Mouse (Mus musculus): ENCODE data around the gene Wdr90.

The Wdr90 gene

DNA sequence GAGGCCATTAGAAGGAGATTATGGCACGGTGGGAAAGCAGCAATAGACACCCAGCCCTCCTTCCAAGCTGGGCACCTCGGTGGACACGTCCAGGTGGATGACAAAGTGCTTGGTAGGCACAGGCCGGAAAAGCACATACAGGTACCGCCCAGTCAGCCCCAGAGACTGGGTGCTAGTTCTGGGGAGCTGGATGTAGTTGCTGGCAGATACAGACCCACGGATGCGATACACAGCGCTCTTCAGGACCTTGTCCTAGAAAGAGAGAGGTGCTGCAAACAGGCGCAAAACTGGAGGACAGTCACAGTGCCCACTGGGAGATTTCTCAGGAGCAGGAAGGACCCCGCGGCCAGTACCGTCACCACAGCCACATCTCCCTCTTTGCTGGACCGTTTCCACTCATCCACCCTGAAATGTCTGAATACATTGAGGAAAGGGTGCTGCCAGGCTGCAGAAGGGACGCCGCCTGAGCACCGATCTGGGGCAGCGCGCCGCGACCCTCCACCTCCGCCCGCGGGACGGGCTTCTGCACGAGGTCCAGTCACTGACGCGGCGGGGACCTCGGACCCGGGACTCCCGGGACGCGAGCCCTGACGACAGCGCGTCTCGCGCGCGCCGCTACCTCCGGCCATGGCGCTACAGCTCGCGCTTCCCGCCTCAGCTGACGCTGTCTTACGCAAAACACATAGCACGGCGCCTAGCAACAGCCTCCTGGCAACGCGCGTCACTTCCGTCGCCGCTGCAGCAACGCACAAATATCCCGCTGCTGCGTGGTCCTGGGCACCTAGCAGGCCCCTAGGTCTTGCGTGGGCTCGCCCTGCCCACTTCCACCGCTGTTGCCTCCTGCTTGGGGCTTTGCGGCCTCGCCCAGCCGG is at the start of gene Wdr90:
TSS of gene Wdr90 (minus strand) at position 670 of the 872 bp plus-strand sequence.
- peak; percentile 91 for DNase-seq

DNA sequence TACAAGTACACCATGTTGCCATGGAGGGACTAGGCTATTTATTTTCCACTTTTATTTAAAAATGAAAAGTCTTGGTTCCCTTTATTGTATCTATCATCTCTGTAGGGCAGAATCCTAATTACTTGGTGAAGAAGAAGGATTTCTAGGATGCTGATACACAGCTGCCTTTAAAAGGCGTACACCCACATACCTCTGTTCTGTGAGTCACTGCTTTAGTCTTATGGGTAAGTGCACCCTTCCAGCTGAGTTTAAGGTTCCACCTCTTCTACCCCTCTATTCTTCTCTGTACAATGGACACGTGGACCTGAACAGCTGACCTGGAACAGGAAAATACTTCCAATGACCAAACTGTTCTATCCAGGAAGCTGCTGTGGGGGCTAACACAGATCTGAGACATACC is 46.3 kb upstream of the Wdr90 start:
- DNase-seq, result no peak

DNA sequence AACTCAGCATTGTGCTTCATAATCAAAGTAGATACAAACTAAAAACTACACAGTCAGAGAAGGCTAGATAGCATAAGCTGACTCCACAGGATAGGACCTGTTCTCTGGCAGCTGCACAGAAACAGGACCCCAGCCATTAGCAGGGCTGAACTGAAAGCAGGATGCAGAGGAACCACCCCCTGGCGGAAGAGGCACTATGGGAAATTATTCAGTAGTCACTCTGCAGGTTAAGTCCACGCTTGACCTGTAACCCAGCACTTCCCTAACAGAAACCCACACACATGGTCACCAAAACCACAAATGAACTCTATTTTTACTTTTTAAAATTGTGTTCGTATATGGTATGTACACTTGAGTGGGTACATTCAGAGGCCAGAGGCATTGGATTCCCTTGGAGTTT is 41.8 kb upstream of the Wdr90 start:
- DNase-seq, result no peak

GRCm38 (mm10) chr17:25900193-25900592 is 38.9 kb upstream of the Wdr90 start:
- no peak for DNase-seq

GRCm38 (mm10) chr17:25895891-25896290 is 34.6 kb upstream of the Wdr90 start:
- no peak for DNase-seq

- peak; percentile 61 for DNase-seq
Measured at GRCm38 (mm10) chr17:25895415-25895814, 34.1 kb upstream of the Wdr90 start.

DNA sequence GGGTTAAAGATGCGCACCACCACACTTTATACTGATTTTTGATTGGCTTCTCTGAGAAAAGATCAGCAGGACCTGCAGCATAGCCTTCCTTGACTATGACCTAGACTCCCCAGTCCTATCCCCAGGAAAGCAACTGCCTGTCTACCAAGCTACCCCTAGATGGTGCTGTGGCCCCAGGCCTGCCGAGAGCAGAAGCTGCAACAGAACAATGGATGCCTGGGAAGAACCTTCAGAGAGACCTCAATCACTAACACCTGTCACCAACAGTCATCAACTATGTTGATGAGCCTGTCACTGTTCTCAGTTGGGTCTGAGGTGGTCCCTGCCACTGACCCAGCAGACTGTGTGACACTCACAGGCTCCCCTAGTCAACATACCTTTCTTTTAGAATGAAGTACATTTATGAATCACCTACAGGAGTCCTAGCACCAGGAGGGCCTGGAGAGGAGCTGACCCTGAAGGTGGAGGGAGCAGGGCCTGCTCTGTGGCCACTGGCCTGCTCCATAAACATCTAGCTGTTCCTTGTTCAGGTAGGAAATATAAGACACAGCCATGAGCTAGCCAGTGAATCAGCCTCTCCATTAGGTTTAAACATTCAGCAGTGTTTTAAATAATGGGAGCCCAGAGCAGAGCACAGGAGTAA is 32.8 kb upstream of the Wdr90 start:
- DNase-seq, result peak; percentile 80

DNA sequence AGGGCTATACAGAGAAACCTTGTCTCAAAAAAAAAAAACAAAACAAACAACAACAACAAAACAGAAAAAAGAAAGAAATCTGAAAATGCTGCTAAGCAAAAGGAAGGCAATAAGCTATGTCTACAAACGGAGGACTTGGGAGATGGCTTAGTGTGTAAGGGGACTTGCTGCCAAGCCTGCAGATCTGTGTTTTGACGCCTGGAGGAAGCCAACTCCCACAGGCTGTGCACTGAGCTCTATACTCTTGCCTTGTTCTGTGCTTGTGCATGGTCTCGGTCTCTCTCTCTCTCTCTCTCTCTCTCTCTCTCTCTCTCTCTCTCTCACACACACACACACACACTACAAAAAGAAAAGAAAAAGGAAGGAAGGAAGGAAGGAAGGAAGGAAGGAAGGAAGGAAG is 27.5 kb upstream of the Wdr90 start:
- DNase-seq, result no peak

- DNase-seq, result no peak
Measured at GRCm38 (mm10) chr17:25887467-25887866, 26.2 kb upstream of the Wdr90 start.

DNA sequence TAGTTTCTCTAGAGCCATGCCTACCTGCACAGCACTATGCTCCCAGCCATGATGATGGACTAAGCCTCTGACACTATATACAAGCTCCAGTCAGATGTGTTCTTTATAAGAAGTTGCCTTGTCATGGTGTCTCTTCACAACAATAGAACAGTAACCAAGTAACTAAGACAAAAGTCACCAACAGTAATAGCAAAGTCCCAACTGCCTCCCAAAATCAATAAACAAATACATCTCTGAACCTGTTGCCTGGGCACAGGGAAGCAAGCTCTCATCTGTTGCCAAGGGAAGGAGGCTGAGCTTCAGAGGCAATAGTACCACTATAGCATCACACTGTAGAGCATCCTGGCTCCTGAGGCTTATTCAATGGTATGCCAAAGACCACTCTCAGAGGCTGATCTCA is 25.5 kb upstream of the Wdr90 start:
- no peak for DNase-seq

DNA sequence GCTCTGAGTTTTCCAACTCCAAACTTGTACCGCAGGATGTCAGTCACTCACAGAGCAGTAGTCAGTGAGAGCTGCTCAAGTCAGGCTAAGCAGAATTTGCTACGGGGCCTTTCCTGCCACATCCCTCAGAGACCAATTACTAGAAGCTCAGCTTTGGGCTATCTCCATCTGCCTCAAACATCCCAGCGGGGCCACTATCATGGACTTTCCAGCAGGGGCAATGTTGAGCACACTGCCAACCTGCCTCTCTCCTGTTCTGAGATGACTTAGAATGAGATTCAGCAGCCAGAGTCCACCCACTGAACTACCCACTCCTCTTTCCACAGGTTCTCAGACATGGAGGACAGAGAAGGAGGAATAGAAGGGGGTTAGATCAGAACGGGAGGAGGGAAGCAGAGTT is 24.3 kb upstream of the Wdr90 start:
- peak; percentile 43 for DNase-seq

- DNase-seq, result no peak
Measured at GRCm38 (mm10) chr17:25883824-25884223, 22.5 kb upstream of the Wdr90 start.

DNA sequence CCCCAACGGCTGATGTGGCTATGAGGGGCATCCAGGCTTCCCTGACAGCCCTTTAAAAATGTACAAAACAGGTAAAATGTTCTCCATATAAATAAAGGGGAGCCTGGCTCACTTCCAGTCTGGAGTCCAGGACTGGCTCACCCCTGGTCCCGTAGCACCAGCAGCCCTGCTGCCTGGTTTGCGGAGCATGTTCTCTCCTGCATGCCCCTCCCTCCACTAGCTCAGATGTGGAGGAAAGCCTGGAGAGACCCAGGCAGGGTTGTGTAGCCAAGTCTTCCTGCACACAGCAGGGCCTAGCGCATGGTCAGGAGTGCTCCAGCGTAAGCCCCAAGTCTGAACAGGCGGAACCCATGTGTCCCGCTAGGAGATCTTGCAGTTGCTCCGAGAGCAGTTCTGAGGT is 22.0 kb upstream of the Wdr90 start:
- no peak for DNase-seq

- peak; percentile 18 for DNase-seq
Measured at GRCm38 (mm10) chr17:25882306-25882705, 21.0 kb upstream of the Wdr90 start.

- DNase-seq, result peak; percentile 27
Measured at GRCm38 (mm10) chr17:25881691-25882090, 20.4 kb upstream of the Wdr90 start.

DNA sequence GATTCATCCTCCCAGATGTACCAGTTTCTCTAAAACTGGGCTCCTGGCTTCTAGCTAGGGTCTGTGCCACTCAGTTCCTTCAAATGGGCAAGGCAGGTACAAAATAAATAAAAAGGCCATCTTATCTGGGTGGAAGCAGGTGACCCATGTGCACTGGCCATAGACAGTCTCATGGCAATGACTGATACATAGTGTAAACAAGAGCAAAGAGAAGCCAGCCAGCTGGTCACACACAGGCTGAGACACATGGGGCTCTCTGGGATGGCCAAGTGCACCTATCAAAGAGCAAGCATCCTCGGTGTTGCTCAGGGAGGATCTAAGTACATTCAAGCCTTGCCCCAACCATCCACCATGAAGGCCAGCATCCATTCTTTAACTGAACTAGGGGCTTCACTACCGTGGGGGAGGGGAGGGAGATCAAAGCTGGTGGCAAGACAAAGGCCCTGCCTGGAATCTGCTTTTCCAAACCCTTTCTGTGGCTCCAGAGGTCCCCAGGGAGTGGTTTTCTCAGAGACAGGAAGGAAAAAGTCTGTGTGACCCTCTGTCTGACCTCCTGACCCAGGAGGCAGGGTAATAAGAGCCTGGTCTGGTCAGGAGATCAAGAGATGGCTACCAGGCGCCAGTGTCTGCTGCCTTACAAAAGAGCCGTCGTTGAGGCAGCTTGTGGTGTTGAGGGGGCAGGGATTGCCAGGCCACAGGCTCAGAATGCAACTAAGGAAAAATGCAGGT is 19.8 kb upstream of the Wdr90 start:
- DNase-seq, result peak; percentile 53

GRCm38 (mm10) chr17:25880196-25880910 is 19.1 kb upstream of the Wdr90 start, which contains the start of gene Wfikkn1:
Gene Wfikkn1 (minus strand): TSS chr17:25880858.
- peak; percentile 31 for DNase-seq

GRCm38 (mm10) chr17:25879750-25880149 is 18.4 kb upstream of the Wdr90 start:
- DNase-seq, result peak; percentile 24

DNA sequence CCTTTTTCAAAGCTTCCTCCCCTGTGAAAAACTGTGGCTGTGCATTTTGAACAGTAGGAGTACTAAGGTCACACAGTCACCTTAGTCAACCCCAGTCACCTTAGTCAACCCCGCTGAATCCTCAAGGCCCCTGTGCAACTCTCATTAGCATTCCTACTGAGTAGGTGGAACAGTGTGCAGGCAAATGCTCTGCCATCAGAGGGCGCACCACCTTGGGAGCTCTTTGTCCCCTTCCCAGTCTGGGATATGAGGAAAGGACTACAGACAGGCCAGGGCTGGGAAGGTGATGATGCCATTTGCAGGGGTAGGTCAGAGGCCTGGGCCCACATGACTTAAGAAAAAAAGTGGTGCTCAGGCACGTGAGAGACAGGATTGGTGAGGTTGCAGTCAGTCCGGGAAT is 18.0 kb upstream of the Wdr90 start:
- peak; percentile 91 for DNase-seq

GRCm38 (mm10) chr17:25878611-25879180 is 17.4 kb upstream of the Wdr90 start:
- peak; percentile 20 for DNase-seq

DNA sequence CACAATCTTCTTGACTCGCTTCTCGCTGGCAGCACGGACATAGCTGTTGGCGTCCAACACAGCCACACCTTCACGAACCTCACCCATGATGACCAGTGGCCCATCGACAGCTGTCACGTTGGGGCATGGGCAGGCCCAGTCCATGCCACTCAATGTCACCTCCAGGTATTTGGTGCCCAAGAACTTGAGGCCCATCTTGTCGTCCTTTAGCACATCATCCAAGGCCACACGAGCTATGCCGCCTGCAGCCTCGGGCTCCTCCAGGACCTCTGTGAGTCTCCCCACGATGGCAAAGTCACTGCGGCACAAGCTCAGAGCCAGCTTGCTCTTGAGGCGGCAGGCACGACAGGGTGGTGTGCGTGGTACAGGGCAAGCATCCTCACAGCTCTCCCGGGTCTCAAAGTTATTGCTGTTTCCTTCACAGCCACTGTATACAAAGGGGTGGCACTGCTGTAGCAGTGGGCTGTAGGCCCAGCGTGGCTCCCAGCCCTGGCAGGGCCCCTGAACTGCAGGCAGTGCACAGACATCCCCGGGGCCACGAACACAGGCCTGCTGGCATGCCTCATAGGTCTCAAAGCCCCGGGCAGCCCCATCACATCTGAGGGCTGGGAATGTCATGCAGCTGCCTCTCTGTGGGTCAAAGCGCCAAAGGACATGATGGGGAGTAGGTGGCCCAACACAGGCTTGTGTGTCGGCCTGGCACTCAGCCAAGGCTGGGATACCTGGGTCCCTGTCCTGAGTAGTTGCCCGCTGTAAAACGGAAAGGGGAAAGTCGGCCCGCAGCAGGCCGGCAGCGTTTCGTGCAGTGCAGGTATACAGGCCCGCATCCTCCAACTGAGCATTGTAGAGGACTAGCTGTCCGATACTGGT is 16.7 kb upstream of the Wdr90 start:
- peak; percentile 28 for DNase-seq

All from kidney, adult 9 months (tissue).